Mouse (Mus musculus) midbrain, embryonic 14.5 days (tissue): ENCODE data around the gene Hand2. TPM values are rescaled to one million over a fixed set of nuclear protein-coding genes. Genes with fewer than 3 reads are reported as not detected.

Experiments used
- ATAC-seq: fragments of 200-750 bp; cut with Nextera tagmentation; 2 replicates; pipeline ENCODE4 v1.8.0; 2017; ENCODE audit warnings: moderate number of reproducible peaks, moderate library complexity; ENCODE audit not compliant: low FRiP score, low TSS enrichment
- DNase-seq: peaks from one replicate; pipeline ENCODE4 v3.0.0-alpha.2; 2015
- H3K27ac ChIP-seq: fragments of 300-500 bp; sonication (generic); replicated peaks from 2 replicates; pipeline ENCODE4 v1.5.1; 2014; ENCODE audit warnings: mild to moderate bottlenecking, low read depth, low read length, moderate library complexity
- H3K27me3 ChIP-seq: fragments of 300-500 bp; sonication (generic); 2 replicates; pipeline ENCODE4 v1.6.1; 2014; ENCODE audit warnings: low read length, control low read depth, mixed read lengths; ENCODE audit not compliant: control insufficient read depth, insufficient read depth
- H3K36me3 ChIP-seq: fragments of 300-500 bp; sonication (generic); 2 replicates; pipeline ENCODE4 v1.6.1; 2014; ENCODE audit warnings: low read length, control low read depth; ENCODE audit not compliant: control insufficient read depth, insufficient read depth
- H3K4me1 ChIP-seq: fragments of 300-500 bp; sonication (generic); 2 replicates; pipeline ENCODE4 v1.6.1; 2014; ENCODE audit warnings: mild to moderate bottlenecking, antibody characterized with exemption, low read length, control low read depth; ENCODE audit not compliant: control insufficient read depth, insufficient read depth
- H3K4me2 ChIP-seq: fragments of 300-500 bp; sonication (generic); 2 replicates; pipeline ENCODE4 v1.6.1; 2014; ENCODE audit warnings: mild to moderate bottlenecking, low read length, moderate library complexity
- H3K4me3 ChIP-seq: fragments of 300-500 bp; sonication (generic); replicated peaks from 2 replicates; pipeline ENCODE4 v1.5.1; 2014; ENCODE audit warnings: low read depth, low read length
- H3K9ac ChIP-seq: fragments of 300-500 bp; sonication (generic); replicated peaks from 2 replicates; pipeline ENCODE4 v1.6.1; 2014; ENCODE audit warnings: mild to moderate bottlenecking, low read length, moderate library complexity
- H3K9me3 ChIP-seq: fragments of 300-500 bp; sonication (generic); 2 replicates; pipeline ENCODE4 v1.6.1; 2016; ENCODE audit warnings: low read length, control low read depth, mixed read lengths; ENCODE audit not compliant: control insufficient read depth
- WGBS: fragments of 180-500 bp; shearing (Covaris S2); extraction: QIAGEN DNeasy Blood & Tissue Kit; methylation state at CpG from one replicate; pipeline ENCODE4 v1.1.7; 2014; 5-methylcytosine and 5-hydroxymethylcytosine counted together
- polyA plus RNA-seq: library from polyadenylated mRNA; unstranded; fragments of >200 nt; fragmentation: Nextera tagmentation; extraction: Ambion mirVana; gene quantifications from 2 replicates; pipeline ENCODE4 v1.2.1, GENCODE M21; 2014

The Hand2 gene
- polyA plus RNA-seq, 1 experiment from 2014 or later = not detected

DNA sequence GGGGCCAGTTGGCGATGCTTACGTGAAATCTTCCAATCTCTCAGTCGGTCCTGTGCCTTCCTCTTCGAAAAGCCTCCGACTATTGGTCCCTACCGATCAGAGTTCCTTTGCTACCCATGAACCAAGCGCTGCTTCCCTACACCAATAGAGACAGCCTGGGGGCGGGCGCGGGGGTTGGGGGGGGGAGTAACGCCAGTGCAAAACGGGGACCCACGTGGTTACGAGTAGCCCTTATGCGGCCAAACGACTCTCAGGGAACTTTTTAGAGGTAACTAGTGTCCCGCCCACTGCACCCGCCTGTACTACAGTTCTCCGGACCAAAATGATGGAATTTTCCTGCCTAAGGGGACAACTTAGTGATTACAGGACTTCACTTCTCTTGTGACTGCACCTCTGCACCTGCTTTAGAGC lies 8.2 kb downstream of the Hand2 start:
- under 1% methylated on average over 19 of the region's 19 CpGs for WGBS
- Histone ChIP-seq H3K4me1 (peaks cover 4% of the 10 kb centered on the region; the same call in 1 of the 2 replicates), H3K9ac (no peak overlapping the region), H3K9me3 (no peaks in the 10 kb centered on the region), H3K27me3 (peaks cover 97% of the 10 kb centered on the region), H3K27ac (no peak overlapping the region), H3K4me2 (peak overlapping the region; percentile 34), H3K4me3 (0 out of 2 replicates have a peak overlapping the region, but pooled peaks have one; percentile 2), H3K36me3 (no peaks in the 10 kb centered on the region)
- no peak for DNase-seq
- ATAC-seq = peak; percentile 21; the same call in 1 of the 2 replicates

DNA sequence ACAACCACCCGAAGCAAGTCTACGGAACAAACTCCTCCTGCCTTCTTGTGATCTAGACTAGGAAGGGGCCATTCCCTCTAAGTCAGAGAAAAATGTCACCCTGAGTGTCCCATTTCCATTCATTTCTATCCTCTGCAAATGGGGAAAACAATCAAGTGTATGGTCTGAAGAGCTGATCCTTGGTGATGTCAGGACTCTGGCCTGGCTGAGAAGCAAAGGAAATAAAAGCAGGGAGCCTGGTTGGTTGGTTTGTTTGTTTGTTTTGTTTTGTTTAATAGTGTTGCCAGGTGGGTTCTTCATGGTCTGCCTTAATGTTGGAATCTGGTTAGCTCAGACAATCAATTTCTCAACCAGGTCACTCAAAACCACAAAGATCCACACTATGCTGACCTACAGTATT lies 9.3 kb downstream of the Hand2 start:
- no peak for ATAC-seq
- Histone ChIP-seq H3K4me2 (no peak overlapping the region), H3K4me3 (no peak overlapping the region), H3K27me3 (peaks cover 97% of the 10 kb centered on the region), H3K27ac (no peak overlapping the region), H3K9me3 (no peaks in the 10 kb centered on the region), H3K36me3 (no peaks in the 10 kb centered on the region), H3K4me1 (peaks cover 4% of the 10 kb centered on the region; the same call in 1 of the 2 replicates), H3K9ac (no peak overlapping the region)
- DNase-seq = no peak
- WGBS = 2% methylated on average over 2 of the region's 2 CpGs

DNA sequence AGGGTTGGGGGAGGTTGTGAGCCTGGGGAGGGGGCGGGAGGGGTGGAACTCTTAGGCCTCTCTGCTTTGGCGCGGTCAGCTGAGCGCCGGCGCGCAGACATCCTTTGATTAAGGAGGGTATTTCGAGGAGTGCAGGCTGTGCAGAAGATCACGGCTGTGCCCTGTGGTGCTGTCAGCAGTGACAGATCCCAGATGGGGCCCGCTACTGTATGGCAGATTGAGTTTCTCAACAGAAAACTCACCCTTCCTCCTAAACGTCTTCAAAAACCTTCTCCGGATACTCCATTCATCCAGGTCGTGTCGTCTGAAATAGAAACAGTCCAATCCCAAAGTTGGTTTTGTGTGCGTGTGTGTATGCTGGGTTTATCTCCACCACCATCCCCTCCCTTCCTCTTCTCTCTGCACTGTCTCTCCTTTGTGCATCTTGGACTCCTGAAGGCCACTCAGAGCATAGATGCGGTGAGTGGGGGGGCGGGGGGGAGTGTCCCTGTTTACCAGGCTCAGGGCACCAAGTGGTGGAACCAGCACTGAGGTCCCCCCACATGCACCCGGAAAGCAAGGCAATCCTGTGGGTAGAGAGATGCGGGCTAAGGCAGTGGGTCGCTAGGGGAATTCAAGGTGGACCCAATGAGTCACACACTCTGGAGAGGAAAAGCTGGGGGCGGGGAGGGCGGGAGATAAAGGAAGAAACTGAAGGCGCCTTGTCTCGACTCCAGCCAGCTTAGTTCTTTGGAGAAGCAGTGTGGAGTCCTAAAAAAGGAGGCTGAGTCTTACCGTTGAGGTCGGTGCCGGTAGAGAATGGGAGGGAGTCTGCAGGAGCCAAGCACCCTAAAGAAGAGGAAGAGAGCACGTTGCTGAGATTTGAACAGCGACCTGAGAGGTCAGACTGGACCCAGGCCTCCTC lies 11.2 kb downstream of the Hand2 start:
- Histone ChIP-seq H3K27me3 (peaks cover 98% of the 10 kb centered on the region), H3K36me3 (no peaks in the 10 kb centered on the region), H3K9ac (no peak overlapping the region), H3K4me1 (peaks cover 4% of the 10 kb centered on the region; the same call in 1 of the 2 replicates), H3K9me3 (no peaks in the 10 kb centered on the region), H3K27ac (no peak overlapping the region), H3K4me2 (no peak overlapping the region), H3K4me3 (no peak overlapping the region)
- no peak for DNase-seq
- under 1% methylated on average over 29 of the region's 29 CpGs for WGBS
- ATAC-seq = no peak

DNA sequence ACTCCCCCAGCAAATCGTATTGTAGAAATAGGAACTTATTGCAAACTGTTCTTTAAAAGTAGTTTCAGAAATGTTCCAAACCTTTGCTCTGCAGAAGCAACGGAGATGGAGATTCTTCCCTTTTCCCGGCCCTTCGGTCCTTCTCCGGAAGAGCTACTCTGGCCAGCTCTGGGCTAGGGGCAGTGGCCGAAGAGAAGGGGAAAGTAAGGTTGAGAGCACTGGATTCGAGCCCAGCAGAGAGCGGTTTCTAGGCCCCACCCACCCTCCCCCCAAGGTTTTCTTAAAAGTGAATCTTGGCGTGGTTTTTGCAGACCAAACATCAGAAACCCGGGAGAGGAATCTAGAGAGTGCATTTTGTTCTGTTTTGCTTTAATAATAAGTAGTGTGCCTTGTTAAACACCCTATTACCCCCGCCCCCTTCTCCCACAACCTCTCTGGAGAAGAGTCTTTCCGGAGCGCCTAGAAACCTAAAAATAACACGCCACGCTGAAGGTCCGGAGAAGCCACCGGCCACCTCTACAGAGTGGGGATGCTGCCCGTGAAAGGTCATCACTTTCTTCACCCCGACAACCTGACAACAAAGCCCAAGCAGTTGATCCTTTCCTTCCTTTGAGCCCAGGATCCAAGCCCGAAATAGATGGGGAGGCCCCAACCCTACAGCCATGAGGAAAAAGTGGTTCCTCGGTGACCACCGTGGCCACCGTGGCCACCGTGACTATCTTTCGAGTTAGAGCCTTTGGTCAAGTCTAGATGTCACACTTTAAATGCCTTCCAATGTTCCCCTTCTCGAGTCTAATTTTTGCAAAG lies 12.1 kb downstream of the Hand2 start:
- WGBS = under 1% methylated on average over 26 of the region's 26 CpGs
- H3K27me3 ChIP-seq = peaks cover 97% of the 10 kb centered on the region
- no peak for ATAC-seq

DNA sequence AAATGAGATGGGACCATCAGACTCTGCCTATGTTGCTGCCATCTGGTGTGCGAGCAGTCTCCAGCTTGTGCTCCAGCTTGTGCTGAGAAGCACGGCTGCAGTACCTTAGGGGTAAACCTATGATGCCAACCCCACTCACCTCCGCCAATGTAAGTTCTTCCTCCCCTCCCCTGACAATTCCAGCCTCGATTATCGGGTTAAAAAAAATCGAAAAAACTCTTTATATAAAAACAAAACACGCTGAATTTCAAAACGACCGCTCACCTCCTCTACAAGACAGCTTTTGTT lies 12.6 kb downstream of the Hand2 start:
- no peak overlapping the region for H3K4me2 ChIP-seq
- H3K9me3 ChIP-seq = no peaks in the 10 kb centered on the region
- H3K4me3 ChIP-seq = no peak overlapping the region
- H3K4me1 ChIP-seq = peaks cover 2% of the 10 kb centered on the region; the same call in 1 of the 2 replicates
- under 1% methylated on average over 9 of the region's 9 CpGs for WGBS
- peaks cover 97% of the 10 kb centered on the region for H3K27me3 ChIP-seq
- no peak overlapping the region for H3K27ac ChIP-seq
- ATAC-seq (no peak), DNase-seq (peak; percentile 68)
- no peak overlapping the region for H3K9ac ChIP-seq
- H3K36me3 ChIP-seq = no peaks in the 10 kb centered on the region

More for the DNA sequence above, 12.1 kb downstream of the Hand2 start:
- no peak overlapping the region for H3K4me3 ChIP-seq
- H3K4me1 ChIP-seq = peaks cover 4% of the 10 kb centered on the region; the same call in 1 of the 2 replicates
- no peaks in the 10 kb centered on the region for H3K36me3 ChIP-seq
- H3K27ac ChIP-seq = no peak overlapping the region
- no peak for DNase-seq
- H3K9me3 ChIP-seq = no peaks in the 10 kb centered on the region
- H3K4me2 ChIP-seq = no peak overlapping the region
- no peak overlapping the region for H3K9ac ChIP-seq

DNA sequence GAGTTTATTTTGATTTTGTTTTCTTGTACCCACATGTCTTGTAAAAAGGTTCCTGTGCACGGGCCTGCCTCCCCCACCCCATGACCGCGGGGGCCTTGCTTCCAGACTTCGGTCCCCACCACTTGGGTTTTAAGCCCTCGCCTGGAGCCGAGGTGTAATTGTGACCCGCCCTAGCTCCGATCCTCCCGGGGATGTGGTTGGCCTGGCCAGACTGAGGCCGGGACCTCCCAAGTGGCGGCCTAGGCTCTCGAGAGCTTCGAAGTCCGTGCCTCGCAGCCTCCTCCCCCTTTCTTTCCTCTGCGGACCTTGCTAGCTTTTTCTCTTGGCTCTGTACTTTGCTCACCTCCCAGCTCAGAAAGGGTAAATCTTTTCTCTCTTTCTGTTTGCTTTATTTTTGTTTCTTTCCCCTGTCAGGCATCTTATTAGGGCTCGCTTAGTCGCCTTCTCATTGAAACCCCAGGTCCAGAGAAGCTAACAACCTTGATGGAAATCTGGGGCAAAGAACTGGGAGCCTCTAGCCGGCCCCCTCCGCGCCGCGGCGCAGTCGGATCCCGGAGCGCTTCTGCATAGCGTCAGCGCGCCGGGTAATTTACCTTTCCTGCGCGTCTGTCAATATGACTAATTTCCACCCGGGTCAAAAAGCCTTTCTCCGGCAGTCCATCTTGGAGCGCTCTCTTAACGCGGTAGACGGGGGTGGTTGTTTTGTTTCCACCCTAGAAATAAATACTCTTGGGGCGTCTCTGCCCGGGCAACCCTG lies 13.2 kb downstream of the Hand2 start:
- H3K4me2 ChIP-seq = no peak overlapping the region
- WGBS = under 1% methylated on average over 41 of the region's 41 CpGs
- H3K4me1 ChIP-seq = no peaks in the 10 kb centered on the region
- no peak overlapping the region for H3K4me3 ChIP-seq
- no peaks in the 10 kb centered on the region for H3K36me3 ChIP-seq
- H3K27ac ChIP-seq = no peak overlapping the region
- ATAC-seq = no peak
- H3K27me3 ChIP-seq = peaks cover 97% of the 10 kb centered on the region
- H3K9ac ChIP-seq = no peak overlapping the region
- DNase-seq = peak; percentile 53
- no peaks in the 10 kb centered on the region for H3K9me3 ChIP-seq

DNA sequence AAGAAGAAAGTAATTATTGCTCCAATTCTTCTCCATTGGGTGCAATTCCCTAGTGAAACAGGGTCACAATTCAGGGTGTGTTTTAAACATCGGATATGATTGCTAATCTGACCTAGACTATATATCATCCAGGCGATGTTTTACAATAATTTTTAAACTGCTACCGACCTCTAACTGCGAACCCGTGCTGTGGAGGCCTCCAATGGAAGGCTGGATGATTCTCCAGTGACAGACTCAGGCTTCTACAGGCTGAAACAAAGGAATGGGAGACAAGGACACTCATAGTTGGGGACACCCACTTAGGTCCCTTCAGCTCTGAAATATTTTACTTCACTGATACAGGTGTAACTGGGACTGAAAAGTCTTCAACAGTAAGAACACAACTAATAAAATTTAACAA lies 13.9 kb downstream of the Hand2 start:
- 2% methylated on average over 5 of the region's 5 CpGs for whole genome bisulfite sequencing

DNA sequence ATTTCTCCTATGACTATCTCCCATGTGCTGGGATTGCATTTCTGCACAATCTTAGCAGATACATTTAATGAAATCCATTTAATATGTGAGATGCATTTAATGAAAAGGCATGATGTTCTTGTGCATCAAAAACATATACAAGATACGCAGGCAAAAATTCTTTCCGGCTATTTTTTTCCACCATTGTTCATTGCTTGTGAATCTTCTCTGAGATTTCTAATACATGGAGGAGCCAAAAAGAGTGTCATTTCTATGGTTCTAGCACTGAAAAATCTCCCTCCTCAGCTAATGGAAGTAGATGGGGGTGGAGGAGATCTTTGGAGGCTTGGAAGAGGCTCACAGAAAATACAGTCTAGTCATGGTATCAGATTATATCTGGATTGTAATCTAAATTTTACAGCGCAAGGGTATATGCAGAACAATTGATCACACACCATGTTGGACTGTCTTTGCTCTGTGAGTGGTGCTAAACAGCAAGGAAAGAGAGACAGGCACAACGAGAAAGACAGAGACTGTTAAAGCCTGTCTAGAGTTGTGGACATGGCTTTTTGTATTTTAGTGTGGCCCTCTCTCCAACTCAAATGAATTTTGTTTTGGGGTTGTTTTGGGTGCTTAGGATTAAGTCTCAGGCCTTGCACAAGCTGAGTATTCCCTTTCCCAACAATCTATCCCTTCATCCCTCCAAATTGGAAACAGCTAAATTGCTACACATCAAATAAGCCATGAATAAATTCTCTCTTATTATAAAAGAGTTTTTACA lies 16.7 kb downstream of the Hand2 start:
- WGBS = 32% methylated on average over 4 of the region's 4 CpGs
- H3K36me3 ChIP-seq = no peaks in the 10 kb centered on the region
- peaks cover 97% of the 10 kb centered on the region for H3K27me3 ChIP-seq
- DNase-seq (no peak), ATAC-seq (no peak)
- no peaks in the 10 kb centered on the region for H3K9me3 ChIP-seq
- no peak overlapping the region for H3K9ac ChIP-seq
- H3K4me2 ChIP-seq = no peak overlapping the region
- peaks cover 5% of the 10 kb centered on the region; the same call in 1 of the 2 replicates for H3K4me1 ChIP-seq
- no peak overlapping the region for H3K27ac ChIP-seq
- H3K4me3 ChIP-seq = no peak overlapping the region

More for the DNA sequence above, 13.9 kb downstream of the Hand2 start:
- H3K4me2 ChIP-seq = no peak overlapping the region
- H3K4me1 ChIP-seq = no peaks in the 10 kb centered on the region
- H3K9me3 ChIP-seq = no peaks in the 10 kb centered on the region
- no peak for DNase-seq
- no peak overlapping the region for H3K4me3 ChIP-seq
- no peak for ATAC-seq
- H3K27me3 ChIP-seq = peaks cover 97% of the 10 kb centered on the region
- H3K36me3 ChIP-seq = no peaks in the 10 kb centered on the region
- H3K9ac ChIP-seq = no peak overlapping the region
- H3K27ac ChIP-seq = no peak overlapping the region
